Mouse (Mus musculus) forebrain, embryonic 14.5 days (tissue): ENCODE measurements at regions not wholly inside any gene's neighbourhood (a gene's known extent, or its start where the extent isn't known, plus 50 kb on each side); places are given as distances from the start of the nearest gene placed in this dataset.

Source experiments
- ATAC-seq: fragments of 200-750 bp; cut with Nextera tagmentation; 2 replicates; pipeline ENCODE4 v1.8.0; 2017; ENCODE audit warnings: mild to moderate bottlenecking, moderate library complexity
- DNase-seq: peaks from one replicate; pipeline ENCODE4 v3.0.0-alpha.2; 2015; ENCODE audit warnings: low spot score
- H3K27ac ChIP-seq: fragments of 300-500 bp; sonication (generic); 2 replicates; pipeline ENCODE4 v1.5.1; 2014; ENCODE audit warnings: low read depth, mild to moderate bottlenecking, control low read depth, low read length, moderate library complexity
- H3K27me3 ChIP-seq: fragments of 300-500 bp; sonication (generic); replicated peaks from 2 replicates; pipeline ENCODE4 v1.6.1; 2014; ENCODE audit warnings: low read length, control low read depth, mixed read lengths; ENCODE audit not compliant: control insufficient read depth, insufficient read depth
- H3K36me3 ChIP-seq: fragments of 300-500 bp; sonication (generic); 2 replicates; pipeline ENCODE4 v1.6.1; 2014; ENCODE audit warnings: low read length, control low read depth; ENCODE audit not compliant: control insufficient read depth, insufficient read depth
- H3K4me1 ChIP-seq: fragments of 300-500 bp; sonication (generic); 2 replicates; pipeline ENCODE4 v1.6.1; 2014; ENCODE audit warnings: antibody characterized with exemption, low read length, control low read depth; ENCODE audit not compliant: control insufficient read depth, insufficient read depth
- H3K4me2 ChIP-seq: fragments of 300-500 bp; sonication (generic); 2 replicates; pipeline ENCODE4 v1.6.1; 2014; ENCODE audit warnings: mild to moderate bottlenecking, control low read depth, low read length
- H3K4me3 ChIP-seq: fragments of 300-500 bp; sonication (generic); 2 replicates; pipeline ENCODE4 v1.5.1; 2014; ENCODE audit warnings: low read depth, low read length, control low read depth
- H3K9ac ChIP-seq: fragments of 300-500 bp; sonication (generic); 2 replicates; pipeline ENCODE4 v1.6.1; 2014; ENCODE audit warnings: mild to moderate bottlenecking, low read length, control low read depth, moderate library complexity
- H3K9me3 ChIP-seq: fragments of 300-500 bp; sonication (generic); replicated peaks from 2 replicates; pipeline ENCODE4 v1.6.1; 2016; ENCODE audit warnings: low read length, control low read depth, mixed read lengths; ENCODE audit not compliant: control insufficient read depth
- WGBS: fragments of 180-500 bp; shearing (Covaris S2); extraction: QIAGEN DNeasy Blood & Tissue Kit; methylation state at CpG from one replicate; pipeline ENCODE4 v1.1.7; 2014; 5-methylcytosine and 5-hydroxymethylcytosine counted together

- H3K27ac ChIP-seq = peak overlapping the region; percentile 67
- peak; percentile 80 for ATAC-seq
- H3K4me2 ChIP-seq = no peak overlapping the region
- no peak overlapping the region for H3K9ac ChIP-seq
- no peaks in the 10 kb centered on the region for H3K36me3 ChIP-seq
- peak; percentile 72 for DNase-seq
- H3K4me1 ChIP-seq = peaks cover 13% of the 10 kb centered on the region
- WGBS = 42% methylated on average over 6 of the region's 6 CpGs
- no peaks in the 10 kb centered on the region for H3K9me3 ChIP-seq
- H3K27me3 ChIP-seq = no peaks in the 10 kb centered on the region
- no peak overlapping the region for H3K4me3 ChIP-seq
These were observed 153.3 kb downstream of the Shq1 start for GRCm38 (mm10) chr6:100517662-100518061.

GRCm38 (mm10) chr6:100512676-100513075, 158.3 kb downstream of the Shq1 start:
- Histone ChIP-seq H3K4me1 (0 out of 2 replicates have a peak, but pooled peaks cover under 1% of the 10 kb centered on the region), H3K4me3 (no peak overlapping the region), H3K9me3 (no peaks in the 10 kb centered on the region), H3K36me3 (no peaks in the 10 kb centered on the region), H3K27ac (no peak overlapping the region), H3K4me2 (no peak overlapping the region), H3K9ac (no peak overlapping the region), H3K27me3 (no peaks in the 10 kb centered on the region)
- WGBS = 47% methylated on average over 4 of the region's 4 CpGs
- ATAC-seq (no peak), DNase-seq (no peak)

GRCm38 (mm10) chr6:100510676-100511075, 160.3 kb downstream of the Shq1 start:
- no peak overlapping the region for H3K9ac ChIP-seq
- H3K27me3 ChIP-seq = no peaks in the 10 kb centered on the region
- no peak for DNase-seq
- no peaks in the 10 kb centered on the region for H3K36me3 ChIP-seq
- H3K27ac ChIP-seq = no peak overlapping the region
- H3K9me3 ChIP-seq = no peaks in the 10 kb centered on the region
- no peak overlapping the region for H3K4me2 ChIP-seq
- no peaks in the 10 kb centered on the region for H3K4me1 ChIP-seq
- no peak overlapping the region for H3K4me3 ChIP-seq
- ATAC-seq = no peak
- 73% methylated on average over 4 of the region's 4 CpGs for WGBS

- DNase-seq = no peak
- no peaks in the 10 kb centered on the region for H3K27me3 ChIP-seq
- no peaks in the 10 kb centered on the region for H3K9me3 ChIP-seq
- H3K4me1 ChIP-seq = peaks cover 14% of the 10 kb centered on the region
- H3K4me2 ChIP-seq = no peak overlapping the region
- 66% methylated on average over 15 of the region's 15 CpGs for WGBS
- H3K4me3 ChIP-seq = no peak overlapping the region
- no peak overlapping the region for H3K27ac ChIP-seq
- no peak overlapping the region for H3K9ac ChIP-seq
- ATAC-seq = no peak
- H3K36me3 ChIP-seq = no peaks in the 10 kb centered on the region
These were observed 165.3 kb downstream of the Shq1 start for GRCm38 (mm10) chr6:100505506-100506247.

GRCm38 (mm10) chr6:100502961-100503782, 167.8 kb downstream of the Shq1 start:
- Histone ChIP-seq H3K9me3 (no peaks in the 10 kb centered on the region), H3K27ac (peak overlapping the region; percentile 15; the same call in 1 of the 2 replicates), H3K4me1 (peaks cover 14% of the 10 kb centered on the region), H3K36me3 (no peaks in the 10 kb centered on the region), H3K27me3 (no peaks in the 10 kb centered on the region), H3K4me3 (no peak overlapping the region), H3K9ac (no peak overlapping the region), H3K4me2 (no peak overlapping the region)
- 40% methylated on average over 14 of the region's 14 CpGs for WGBS
- DNase-seq (peak; percentile 86), ATAC-seq (peak; percentile 87)

GRCm38 (mm10) chr6:100502139-100502538, 168.8 kb downstream of the Shq1 start:
- no peak overlapping the region for H3K4me2 ChIP-seq
- no peaks in the 10 kb centered on the region for H3K27me3 ChIP-seq
- no peak overlapping the region for H3K9ac ChIP-seq
- 40% methylated on average over 6 of the region's 6 CpGs for WGBS
- H3K4me1 ChIP-seq = peaks cover 14% of the 10 kb centered on the region
- no peak overlapping the region for H3K4me3 ChIP-seq
- no peaks in the 10 kb centered on the region for H3K9me3 ChIP-seq
- no peaks in the 10 kb centered on the region for H3K36me3 ChIP-seq
- ATAC-seq (no peak), DNase-seq (no peak)
- no peak overlapping the region for H3K27ac ChIP-seq

- Histone ChIP-seq H3K4me3 (no peak overlapping the region), H3K4me1 (peaks cover 14% of the 10 kb centered on the region), H3K36me3 (no peaks in the 10 kb centered on the region), H3K9me3 (no peaks in the 10 kb centered on the region), H3K27ac (no peak overlapping the region), H3K4me2 (no peak overlapping the region), H3K27me3 (no peaks in the 10 kb centered on the region), H3K9ac (no peak overlapping the region)
- no peak for ATAC-seq
- 67% methylated on average over 2 of the region's 2 CpGs for WGBS
- no peak for DNase-seq
These were observed 170.2 kb downstream of the Shq1 start for GRCm38 (mm10) chr6:100500741-100501140.

GRCm38 (mm10) chr6:100500060-100500459, 170.9 kb downstream of the Shq1 start:
- no peak for DNase-seq
- no peaks in the 10 kb centered on the region for H3K36me3 ChIP-seq
- H3K4me1 ChIP-seq = peaks cover 18% of the 10 kb centered on the region
- H3K27ac ChIP-seq = no peak overlapping the region
- 74% methylated on average over 8 of the region's 8 CpGs for WGBS
- H3K27me3 ChIP-seq = no peaks in the 10 kb centered on the region
- no peak overlapping the region for H3K4me3 ChIP-seq
- no peak overlapping the region for H3K4me2 ChIP-seq
- H3K9ac ChIP-seq = no peak overlapping the region
- no peak for ATAC-seq
- no peaks in the 10 kb centered on the region for H3K9me3 ChIP-seq

- no peaks in the 10 kb centered on the region for H3K36me3 ChIP-seq
- peaks cover 18% of the 10 kb centered on the region for H3K4me1 ChIP-seq
- no peak overlapping the region for H3K9ac ChIP-seq
- H3K4me3 ChIP-seq = no peak overlapping the region
- no peaks in the 10 kb centered on the region for H3K9me3 ChIP-seq
- H3K27ac ChIP-seq = no peak overlapping the region
- DNase-seq (no peak), ATAC-seq (no peak)
- no peaks in the 10 kb centered on the region for H3K27me3 ChIP-seq
- H3K4me2 ChIP-seq = no peak overlapping the region
- 20% methylated on average over 4 of the region's 4 CpGs for WGBS
These were observed 172.1 kb downstream of the Shq1 start for GRCm38 (mm10) chr6:100498861-100499271.
